Mouse (Mus musculus): ENCODE results near the gene 4931414P19Rik.

DNA sequence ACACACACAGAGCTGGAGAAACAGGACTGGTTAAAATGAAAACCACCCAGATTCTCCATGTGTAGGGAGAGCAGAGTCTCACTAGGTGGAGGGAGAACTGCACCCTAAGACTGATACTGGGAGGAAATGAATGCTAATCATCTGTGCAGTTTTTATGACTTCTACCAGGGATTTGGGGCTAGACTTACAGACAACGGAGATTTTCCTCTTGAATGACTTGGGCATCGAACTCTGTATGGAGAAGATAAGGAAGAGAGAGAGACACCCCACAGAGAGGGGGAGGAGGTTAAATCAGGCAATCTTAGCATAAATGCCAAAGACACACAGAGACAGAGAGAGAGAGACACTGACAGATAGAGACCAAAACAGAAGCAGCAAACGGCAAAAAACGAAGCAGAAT is 42.1 kb upstream of the 4931414P19Rik start:
- TF ChIP-seq CTCF (IDR thresholded peaks at IDR 0.05; ENCODE audit: borderline replicate concordance, control insufficient read depth, extremely low read depth, insufficient read depth, low read length, poor library complexity) = no peak
- no peak for TF ChIP-seq POLR2A (IDR thresholded peaks at IDR 0.05; ENCODE audit: control insufficient read depth, extremely low read depth, insufficient read depth, low read length, poor library complexity)

Measured in thymus, adult 2 months (tissue).